Mouse (Mus musculus) spleen, adult 18-20 months (tissue): ENCODE results near the gene Sec61b.

Experiments
- DNase-seq, 2 experiments: peaks; one replicate each; pipeline ENCODE4 v3.0.0; 2022; ENCODE audit warnings: mixed read lengths in 2 of 2

Sec61b gene

DNA sequence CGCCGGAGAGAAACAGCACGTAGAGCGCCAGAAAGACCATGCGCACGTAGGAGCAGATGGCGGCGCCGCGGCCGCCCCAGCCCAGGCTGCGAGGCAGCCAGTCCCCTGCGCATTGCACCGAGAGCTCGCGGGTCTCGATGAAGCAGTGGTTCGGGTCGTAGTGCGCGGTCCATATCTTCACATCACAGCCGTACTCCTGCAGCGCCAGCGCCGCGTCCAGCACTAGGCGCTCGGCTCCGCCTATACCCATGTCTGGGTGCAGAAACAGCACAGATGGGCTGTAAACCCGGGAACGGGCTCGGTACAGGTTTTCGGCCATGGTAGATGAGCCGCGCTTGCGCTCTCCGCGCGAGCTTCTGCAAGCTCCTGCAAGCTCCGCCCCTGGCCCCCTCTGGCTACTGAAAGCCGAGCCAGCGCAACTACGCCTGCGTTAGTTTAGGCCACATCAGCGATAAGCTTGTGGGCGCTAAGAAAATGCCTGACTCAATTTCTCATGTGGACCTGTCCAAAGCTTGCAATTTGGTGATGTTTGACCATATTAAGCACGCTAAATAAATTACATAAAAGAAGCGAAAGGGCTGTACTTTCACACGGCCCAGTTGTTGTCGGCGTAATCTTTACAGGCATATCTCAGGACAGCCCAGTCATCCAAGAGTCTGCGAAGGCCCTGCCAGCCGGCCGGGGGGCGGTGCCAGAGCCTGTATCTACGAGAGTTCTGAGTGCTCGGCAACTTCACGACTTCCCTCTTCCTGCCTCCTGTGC, at the start of gene Sec61b, which contains the start of gene Alg2:
Gene Sec61b, plus strand, starts transcription at position 691 of the 762 bp plus-strand sequence.
Gene Alg2, minus strand, starts transcription at position 366 of the 762 bp plus-strand sequence.
- peak; percentile 92 to 94 for DNase-seq

DNA sequence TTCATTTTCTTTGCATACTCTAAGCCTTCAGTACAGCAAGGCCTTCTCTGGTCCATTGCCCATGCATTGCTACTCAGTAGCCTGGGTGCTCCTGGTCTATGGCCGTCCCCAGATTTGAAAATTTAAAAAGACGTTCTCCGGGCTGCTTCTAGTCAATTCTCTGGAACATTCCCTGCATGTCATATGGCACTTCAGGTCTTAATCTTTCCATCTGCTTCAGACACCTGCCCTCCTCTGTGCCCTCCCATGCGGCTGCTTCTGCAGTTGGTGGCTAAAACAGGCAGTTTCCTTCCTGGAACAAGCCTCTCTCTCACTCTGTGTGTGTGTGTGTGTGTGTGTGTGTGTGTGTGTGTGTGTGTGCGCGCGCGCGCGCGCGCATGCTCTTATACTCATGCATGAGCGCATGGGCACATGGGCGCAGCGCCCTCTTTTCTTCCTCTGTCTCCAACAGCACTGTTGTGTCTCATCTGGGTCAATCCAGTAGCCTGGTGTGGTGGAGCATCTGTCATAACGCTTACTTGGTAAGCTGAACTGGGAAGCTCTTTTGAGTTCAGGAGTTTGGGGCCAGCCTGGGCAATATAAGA, 49.1 kb upstream of the Sec61b start:
- no peak for DNase-seq

DNA sequence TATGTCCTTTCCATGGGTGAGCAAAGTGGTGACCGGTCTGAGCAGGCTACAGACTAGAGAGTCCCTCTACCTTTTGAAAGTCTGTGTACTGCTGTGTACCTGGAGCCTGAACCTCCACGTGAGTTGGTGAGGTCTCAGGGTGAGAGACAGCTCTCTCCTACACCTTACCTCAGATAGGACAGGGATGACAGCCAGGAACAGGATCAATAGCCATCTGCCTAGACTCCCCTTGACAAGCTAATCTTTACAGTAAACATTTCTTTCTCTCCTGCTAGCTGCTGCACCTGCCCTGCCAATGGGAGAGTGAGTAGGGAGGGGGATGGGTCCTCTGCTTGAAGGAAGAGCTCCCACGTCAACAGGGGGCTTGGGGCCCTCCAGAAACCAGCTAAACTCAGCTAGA, 46.9 kb upstream of the Sec61b start:
- DNase-seq = no peak

DNA sequence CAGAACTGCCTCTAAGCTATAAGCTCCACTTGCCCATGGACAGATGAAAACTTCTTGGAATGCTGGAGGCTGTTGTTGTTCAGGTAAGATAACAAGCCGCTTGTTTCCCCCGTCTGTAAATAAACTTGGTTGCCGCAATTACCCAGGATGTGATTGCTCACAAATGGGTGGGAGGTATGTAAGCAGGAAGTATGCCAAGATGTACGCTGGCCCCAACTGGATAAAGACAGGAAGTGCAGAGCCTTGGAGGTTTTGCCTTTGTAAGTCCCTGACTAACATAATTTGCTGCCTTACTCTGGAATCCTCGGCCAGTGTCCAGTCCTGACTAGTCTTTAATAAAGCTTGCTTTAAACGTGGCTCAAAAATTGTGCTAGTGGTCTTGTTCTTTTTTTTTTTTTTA, 43.9 kb upstream of the Sec61b start:
- DNase-seq = no peak

DNA sequence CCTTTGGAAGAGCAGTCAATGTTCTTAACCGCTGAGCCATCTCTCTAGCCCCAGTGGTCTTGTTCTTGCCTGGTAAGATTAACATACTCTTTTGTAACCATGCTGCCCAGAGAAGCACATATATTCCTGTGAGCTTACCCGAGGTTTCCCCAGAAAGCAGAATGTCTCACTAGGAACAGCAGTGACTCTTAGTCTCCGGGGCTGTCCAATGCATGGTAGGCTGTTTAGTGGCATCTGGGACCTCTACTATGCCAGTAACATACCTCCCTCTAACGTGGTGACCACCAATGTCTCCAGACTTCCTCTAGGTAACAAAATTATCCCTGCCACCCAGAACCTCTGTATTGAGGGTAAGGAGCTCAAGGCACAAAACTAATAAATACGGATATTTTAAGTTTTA, 43.4 kb upstream of the Sec61b start:
- no peak for DNase-seq

DNA sequence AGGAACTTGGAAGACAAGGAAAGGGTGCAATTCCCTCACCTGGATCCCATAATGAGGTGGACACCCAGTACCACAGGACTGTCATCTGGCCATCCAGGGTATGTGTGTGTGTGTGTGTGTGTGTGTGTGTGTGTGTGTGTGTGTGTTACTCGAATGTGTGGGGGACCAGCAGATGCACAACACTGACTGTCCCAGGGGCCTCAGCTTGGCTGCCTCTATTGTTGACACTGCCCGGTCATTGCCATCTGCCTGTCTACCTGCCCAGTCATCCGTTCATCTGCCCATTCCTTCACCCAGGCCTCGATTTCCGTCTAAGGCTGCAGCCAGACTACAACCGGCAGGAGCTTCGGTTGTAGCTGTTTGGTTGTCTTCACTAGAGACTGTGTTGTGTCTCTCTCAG, 41.7 kb upstream of the Sec61b start:
- DNase-seq = no peak

DNA sequence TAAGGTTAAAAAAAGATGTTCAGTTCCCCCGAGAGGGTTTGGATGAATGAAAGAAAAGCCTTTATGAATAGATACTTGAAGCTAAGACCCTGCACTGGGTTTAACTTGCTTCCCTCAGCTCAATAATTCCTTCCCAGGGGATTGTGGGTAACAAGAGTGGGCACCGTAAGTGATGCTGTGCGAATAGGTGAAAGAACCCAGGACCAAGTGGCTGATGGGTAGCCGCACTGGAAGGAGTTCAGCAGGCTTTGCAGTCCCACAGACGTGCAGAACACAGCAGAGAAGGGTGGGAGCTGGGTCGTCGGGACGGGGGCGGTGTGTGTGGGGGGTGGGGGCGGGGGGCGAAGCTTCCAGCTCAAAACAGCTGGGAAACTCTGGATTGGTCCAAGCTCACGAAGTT, 39.3 kb upstream of the Sec61b start:
- DNase-seq = no peak

DNA sequence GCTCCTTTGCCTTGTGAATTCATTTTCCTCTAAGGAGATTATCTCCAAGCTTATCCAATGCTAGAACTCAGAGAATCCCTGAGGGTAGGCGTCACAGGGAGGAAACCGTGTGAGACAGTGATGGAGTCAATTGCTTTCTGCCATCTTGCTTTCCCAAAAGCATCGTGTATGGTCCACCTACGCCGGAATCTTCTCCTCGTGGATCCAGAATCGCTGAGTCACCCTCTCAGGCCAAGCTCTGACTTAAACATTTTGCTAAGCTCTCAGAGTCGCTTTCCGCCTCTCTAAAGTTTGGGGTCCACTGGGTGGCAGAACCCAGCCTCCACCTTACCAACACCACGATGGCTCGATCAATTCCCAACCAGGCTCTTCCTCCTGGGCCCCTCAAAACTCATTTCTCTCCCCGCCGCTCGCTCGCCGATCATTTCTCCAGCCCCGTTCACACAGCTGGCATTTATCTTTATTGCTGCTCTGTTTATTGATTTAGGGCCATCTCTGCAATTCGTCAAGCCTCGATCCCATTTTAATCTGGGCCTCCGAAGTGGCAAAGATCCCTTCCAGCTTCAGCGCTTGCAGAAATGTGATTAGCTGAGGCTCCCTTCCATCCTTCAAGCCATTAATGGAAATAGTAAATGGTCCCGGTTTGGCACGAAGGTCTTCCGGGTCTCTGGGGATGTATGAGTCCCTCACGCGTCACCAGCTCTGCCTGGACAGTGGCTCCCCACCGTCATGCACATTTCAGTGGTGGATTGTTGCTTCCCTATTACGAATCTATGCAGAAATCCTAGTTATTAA, 38.7 kb upstream of the Sec61b start:
- no peak for DNase-seq

DNA sequence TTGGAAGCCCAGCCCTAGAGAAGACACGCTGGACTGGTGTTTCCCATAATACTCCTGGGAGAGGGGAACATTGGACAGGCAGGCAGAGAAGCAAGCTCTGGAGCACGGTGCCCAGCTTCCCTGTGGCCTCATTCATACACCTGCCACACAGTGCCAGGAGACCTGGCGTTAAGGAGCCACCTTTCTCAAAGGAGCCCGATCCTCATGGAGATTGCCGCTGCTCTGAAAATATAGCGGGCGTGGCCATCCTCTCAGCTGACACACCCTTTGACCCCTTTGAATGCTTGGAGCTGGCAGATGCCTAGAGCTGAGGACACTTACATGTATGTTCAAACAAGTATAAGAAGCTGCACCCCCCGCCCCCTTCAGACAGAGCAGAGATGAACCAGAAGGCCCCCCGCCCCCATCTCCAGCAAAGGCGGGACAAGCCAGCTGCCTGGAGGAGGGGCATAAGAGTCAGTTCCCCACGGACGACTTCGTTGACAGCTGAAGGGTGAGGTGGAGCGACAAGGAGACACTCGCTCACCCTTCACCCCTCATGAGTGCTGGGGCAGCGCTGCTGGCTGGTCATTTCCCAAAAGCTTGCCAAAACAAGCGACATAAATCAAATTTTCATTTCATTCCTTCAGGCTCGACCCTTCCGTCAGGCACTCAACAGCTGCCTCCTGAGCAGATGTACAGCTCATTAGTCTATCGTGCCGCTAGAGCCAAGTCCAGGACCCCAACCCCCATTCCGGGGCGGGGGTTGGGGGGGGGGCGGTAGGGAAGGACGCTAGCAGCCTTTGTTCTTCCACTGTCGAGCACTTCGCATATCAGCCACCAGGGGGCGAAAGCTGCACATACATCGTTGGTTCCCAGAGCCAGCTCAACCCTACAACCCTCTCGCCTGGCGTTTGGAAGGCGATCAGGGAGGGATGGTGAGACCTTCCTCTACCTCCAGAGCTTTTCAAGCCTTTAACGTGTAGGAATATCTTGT, 36.8 kb upstream of the Sec61b start:
- DNase-seq = peak; percentile 48 to 72

DNA sequence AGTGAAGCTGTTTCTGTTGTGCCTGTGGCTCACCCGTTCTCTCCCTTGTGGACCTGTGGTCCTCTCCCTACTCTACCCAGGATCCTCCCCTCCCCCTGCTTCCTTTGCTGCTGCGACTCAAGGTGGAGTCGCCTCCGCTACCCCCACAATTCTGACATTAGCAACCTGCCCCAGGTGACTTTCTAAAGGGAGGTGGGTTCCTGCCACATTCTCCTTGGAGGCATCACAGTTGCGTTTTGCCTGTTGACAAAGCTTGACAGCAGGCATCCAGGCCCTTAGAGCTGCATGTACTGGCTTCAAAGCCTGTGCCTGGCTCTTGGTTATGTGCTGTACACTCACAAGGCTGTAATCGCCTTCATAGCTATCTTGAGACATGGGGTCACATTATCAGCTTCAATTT, 35.5 kb upstream of the Sec61b start:
- no peak for DNase-seq

DNA sequence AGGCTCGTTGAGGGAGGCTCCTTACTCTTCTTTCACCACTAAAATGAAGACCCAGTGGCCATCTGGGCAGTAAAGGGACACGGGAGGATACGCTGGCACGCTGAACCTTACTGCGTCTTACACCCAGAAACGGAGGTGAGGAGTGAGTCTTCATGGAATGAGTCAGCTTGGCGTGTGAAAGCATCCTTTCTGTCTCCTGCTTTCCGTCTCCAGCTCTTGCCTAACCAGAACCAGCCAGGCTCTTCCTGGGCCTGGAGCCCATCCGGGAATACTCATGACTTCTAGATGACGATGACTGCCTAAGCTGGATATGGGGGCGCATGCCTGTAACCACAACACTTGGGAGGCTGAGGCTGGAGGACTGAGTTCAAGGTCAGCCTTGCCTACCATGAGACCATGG, 33.5 kb upstream of the Sec61b start:
- no peak for DNase-seq

DNA sequence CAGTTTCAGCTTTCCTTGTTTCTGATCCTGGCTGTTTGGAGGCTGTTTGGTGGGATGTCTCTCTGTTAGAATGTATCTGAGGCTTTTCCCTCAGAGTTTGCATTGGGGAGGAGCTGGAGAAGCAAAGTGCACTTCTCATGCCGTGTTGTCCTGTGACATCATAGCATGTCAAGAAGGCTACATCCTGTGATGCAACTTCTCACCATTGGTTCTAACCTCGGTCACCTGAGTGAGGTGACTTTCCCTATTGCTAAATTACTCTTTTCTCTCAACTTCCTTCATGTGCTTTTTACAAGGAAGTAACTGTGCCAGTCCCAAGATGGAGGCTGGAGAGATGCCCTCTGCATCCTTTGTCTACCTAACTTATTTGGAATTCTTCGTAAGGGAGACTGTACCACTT, 25.9 kb upstream of the Sec61b start:
- DNase-seq = no peak

DNA sequence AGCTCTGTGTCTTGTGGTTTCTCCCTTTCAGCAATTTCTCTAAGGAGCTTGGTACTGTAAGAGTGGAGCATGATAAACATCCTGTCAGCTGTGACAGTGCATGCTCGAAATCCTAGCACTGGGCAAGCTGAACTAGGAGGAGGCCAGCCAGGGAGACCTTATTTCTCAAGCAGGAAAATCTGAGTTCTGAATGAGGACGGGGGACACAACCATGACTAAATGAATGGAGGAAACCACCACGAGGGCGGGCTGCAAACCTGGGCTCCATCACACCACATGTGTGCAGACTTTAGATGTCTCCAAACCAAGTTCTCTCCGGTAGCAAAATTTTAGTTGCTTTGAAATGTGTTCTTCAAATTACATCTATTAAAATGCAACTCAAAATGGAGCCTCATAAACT, 25.3 kb upstream of the Sec61b start:
- DNase-seq = no peak

DNA sequence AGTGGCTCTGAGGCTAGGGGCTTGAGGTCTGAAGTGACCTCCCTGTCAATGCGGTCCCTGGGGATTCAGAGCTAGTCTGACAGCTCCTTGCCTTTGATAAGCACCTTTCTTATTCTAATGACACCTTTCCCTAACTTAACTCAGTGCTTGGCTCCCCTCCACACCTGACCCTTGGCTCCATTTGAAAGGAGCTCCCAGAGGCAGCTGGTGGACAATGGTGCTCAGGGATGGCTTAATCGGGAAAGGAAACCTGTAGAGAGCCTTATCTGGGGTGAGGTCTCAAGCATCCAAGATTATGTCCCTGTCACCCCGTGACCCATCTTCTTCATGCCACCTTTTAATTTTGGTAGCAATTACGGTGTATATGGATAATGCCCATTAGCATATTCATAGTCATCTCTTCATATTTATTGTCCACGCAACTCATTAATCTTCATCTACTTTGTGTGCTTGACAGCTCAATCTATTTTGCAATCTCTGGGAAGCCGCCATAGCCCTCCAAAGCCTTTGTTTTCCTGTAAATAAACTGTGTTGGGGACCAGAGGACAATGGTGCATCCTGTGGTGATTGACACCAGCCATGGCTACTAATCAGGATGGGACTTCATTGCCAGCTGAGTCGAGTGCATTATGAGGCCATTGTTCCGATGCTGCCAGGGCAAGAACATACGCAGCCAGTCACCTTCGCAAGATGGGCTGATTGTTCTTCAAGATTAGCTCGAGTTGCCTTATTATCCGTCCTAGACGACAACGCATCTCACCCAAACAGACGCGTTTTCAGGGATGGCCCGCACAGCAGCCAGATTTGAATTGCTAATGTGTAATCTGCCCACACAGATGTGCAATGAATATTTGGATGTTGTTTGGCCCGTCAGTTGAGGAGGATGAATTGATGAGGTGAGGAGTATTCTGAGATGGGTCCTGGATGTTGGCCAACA, 24.6 kb upstream of the Sec61b start:
- DNase-seq = no peak

DNA sequence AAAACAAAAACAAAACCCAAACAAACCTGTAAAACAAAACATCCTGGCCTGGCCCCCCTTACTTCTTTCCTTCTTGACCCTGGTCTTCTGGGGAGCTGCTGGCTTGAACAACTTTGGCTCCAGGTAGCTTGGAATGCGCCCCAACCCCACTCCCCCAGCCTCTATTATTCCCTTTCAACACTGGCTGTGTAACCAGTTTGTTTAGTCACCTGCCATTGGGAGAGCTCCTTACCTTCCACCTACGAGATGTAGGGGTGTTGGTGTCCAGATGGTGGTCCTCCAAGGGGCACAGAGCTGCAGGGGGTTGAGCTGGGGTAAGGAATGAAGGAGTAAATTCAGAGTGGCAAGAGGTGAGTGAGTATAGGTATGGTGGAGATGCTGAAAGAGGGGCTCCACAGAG, 7.3 kb upstream of the Sec61b start:
- DNase-seq = no peak

DNA sequence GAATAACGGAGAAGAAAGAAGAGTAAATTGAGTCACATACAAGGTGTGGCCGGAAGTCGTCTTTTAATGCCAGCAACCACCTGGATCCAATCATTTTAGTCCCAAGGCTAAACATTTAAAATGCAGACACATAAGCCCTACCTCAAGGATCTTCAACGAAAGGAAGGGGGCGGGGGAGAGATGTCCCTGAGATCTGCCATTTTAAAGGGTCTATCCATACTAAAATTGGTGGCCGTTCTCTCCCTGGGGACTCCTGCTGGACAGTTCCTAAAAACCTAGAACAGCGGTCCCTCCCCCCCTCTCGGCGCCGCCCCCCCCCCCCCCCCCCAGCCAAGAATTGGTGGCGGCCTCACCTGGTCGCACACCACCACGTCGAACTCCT, 881 bp upstream of the Sec61b start:
- no peak for DNase-seq

DNA sequence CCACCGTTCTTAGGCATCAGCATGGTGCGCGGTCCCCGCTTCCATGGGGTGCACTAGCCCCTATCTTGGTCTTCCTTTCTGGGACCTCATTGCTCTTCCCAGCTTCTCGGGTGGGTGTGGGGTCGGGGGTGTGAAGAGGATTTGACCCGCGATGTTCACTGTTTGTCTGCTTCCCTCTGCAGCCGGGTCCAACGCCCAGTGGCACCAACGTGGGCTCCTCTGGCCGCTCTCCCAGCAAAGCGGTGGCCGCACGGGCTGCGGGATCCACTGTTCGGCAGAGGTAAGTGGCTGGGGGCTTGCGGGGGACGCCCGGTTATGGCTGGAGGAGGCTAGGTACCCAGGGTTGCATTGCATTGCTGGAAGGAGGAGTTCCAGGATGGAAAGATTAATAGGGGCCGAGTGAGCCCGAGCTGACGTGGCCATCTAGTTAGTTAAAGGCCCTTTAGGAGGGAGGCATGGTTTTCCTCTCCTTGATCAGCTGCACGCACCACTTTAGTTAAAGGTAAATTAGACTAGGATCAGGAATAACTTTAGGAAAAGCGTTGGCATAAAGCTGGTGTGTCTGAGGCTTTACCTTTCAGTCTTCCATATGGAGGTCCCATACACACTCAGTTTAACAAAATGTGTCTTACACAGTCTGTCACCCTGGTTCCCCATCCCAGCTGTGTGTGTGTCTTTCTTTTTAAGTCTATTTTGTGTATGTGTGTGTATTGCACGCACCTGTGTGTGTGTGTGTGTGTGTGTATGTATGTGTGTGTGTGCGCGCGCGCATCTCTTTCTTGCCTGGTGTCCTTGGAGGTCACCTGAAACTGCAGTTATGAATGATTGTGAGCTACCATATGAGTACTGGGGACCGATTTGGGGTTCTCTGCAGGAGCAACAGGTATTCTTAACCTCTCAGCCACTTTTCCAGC, 529 bp downstream of the Sec61b start:
- no peak for DNase-seq

DNA sequence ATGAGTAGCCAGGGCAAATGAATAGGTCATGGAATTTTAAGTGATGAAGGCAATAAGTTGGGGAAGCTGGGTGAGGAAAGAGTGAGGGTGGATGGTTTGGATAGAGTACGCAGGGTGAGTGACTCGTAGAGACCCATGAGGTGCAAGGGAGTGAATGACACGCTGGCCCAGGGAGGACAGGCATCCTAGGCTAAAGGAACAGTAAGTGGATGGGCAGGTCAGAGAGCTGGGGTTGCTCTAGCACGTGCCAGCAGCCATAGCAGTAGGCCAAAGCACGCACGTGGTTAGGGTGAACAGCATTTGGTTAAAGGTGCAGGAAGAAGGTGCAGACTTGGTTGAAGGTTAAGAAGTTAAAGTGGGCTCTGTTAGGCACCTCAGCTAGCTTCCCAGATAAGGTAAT, 3.1 kb downstream of the Sec61b start:
- no peak for DNase-seq

DNA sequence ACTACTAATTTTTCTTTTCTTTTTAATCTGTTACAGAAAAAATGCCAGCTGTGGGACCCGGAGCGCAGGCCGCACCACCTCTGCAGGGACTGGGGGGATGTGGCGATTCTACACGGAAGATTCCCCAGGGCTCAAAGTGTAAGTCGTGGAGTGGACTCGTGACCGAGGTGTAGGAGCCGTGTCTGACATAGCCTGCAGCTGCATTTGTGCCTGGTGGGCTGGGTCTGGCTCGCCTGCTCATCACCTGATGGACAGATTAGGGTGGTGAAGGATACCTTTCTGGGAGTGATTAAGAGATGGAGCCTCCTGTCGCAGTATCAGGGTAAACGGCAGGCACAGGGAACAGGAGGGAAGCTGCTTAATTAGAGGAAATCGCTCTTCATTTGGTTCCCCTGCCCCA, 5.6 kb downstream of the Sec61b start:
- no peak for DNase-seq

DNA sequence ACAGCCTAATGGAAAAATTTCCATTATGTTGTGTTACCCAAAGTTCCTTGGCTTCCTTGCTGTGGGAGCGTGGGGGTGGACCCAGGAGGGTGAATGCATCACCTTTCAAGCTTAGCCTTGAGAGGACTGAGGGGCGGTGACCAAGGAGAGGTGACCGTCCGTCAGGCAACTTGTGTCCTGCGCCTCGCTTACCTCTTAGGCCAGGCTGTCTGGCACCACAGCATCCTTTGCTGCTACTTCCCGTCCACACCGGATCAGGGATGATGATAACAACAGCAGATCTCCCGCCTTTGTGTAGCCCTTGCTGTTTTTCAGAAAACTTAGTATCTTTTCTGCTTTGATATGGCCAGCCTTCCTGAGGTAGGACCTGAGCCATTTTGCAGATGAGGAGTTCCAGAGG, 6.1 kb downstream of the Sec61b start:
- DNase-seq = no peak
